Mouse (Mus musculus) cerebellum, postnatal 10 days (tissue): ENCODE data around the gene Cldn34c3.
"Not testable (repeated sequence)": the region's sequence is repeated elsewhere in the genome, so short reads cannot be mapped to it uniquely, and the experiment has no call there.

Experiments
- DNase-seq, 2 experiments: peaks; one replicate each; pipeline ENCODE4 v3.0.0; 2021; ENCODE audit warnings: mixed read lengths in 2 of 2

Cldn34c3 gene

DNA sequence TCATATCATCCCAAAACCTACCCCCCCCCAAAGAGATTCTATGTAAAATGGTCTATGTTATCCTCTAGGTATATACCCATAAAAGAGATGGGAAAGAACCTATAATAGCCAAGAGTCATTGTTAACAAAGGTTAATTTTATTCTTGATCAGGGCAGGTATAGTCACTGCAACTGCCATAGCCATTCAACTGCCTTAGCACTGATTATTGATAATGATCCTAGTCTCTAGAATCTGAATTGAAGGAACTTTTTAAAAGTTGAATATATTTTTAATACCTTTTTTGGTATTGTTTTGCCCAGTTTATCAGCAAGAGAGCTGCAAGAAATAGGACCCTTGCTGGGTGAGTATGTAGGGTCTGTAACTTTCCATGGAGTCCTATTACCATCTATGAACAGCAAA lies at the start of gene Cldn34c3:
Gene Cldn34c3 (plus strand): TSS at position 301 of the 400 bp plus-strand sequence.
- not testable (repeated sequence) for DNase-seq
